Mouse (Mus musculus) heart, embryonic 11.5 days (tissue): Measurements from ENCODE around the gene Clic4. TPM values are rescaled to one million over a fixed set of nuclear protein-coding genes. Genes with fewer than 3 reads are reported as not detected.
A peak's percentile ranks its signal among the peaks of the same experiment; 100 is the strongest.

Experiments used
- ATAC-seq: fragments of 200-750 bp; cut with Nextera tagmentation; replicated peaks from 2 replicates; pipeline ENCODE4 v1.8.0; 2017; ENCODE audit warnings: moderate library complexity; ENCODE audit not compliant: insufficient number of reproducible peaks, low FRiP score, low TSS enrichment
- H3K27ac ChIP-seq: fragments of 300-500 bp; sonication (generic); 2 replicates; pipeline ENCODE4 v1.5.1; 2014; ENCODE audit warnings: mild to moderate bottlenecking, low read depth, low read length
- H3K27me3 ChIP-seq: fragments of 300-500 bp; sonication (generic); 2 replicates; pipeline ENCODE4 v1.6.1; 2014; ENCODE audit warnings: mild to moderate bottlenecking, low read length, mixed read lengths; ENCODE audit not compliant: control insufficient read depth, insufficient read depth
- H3K36me3 ChIP-seq: fragments of 300-500 bp; sonication (generic); 2 replicates; pipeline ENCODE4 v1.6.1; 2014; ENCODE audit warnings: mild to moderate bottlenecking, low read length, moderate library complexity, mixed read lengths; ENCODE audit not compliant: control insufficient read depth, insufficient read depth
- H3K4me1 ChIP-seq: fragments of 300-500 bp; sonication (generic); 2 replicates; pipeline ENCODE4 v1.6.1; 2014; ENCODE audit warnings: low read length; ENCODE audit not compliant: control insufficient read depth, insufficient read depth
- H3K4me2 ChIP-seq: fragments of 300-500 bp; sonication (generic); 2 replicates; pipeline ENCODE4 v1.6.1; 2014; ENCODE audit warnings: mild to moderate bottlenecking, moderate library complexity
- H3K4me3 ChIP-seq: fragments of 300-500 bp; sonication (generic); 2 replicates; pipeline ENCODE4 v1.5.1; 2014; ENCODE audit warnings: low read depth, low read length
- H3K9ac ChIP-seq: fragments of 300-500 bp; sonication (generic); 2 replicates; pipeline ENCODE4 v1.6.1; 2014; ENCODE audit warnings: mild to moderate bottlenecking, low read depth, low read length, moderate library complexity
- H3K9me3 ChIP-seq: fragments of 300-500 bp; sonication (generic); replicated peaks from 2 replicates; pipeline ENCODE4 v1.6.1; 2016; ENCODE audit warnings: low read length; ENCODE audit not compliant: control insufficient read depth
- WGBS: fragments of 180-500 bp; shearing (Covaris S2); extraction: QIAGEN DNeasy Blood & Tissue Kit; methylation state at CpG from one replicate; pipeline ENCODE4 v1.1.7; 2014; ENCODE audit not compliant: insufficient replicate concordance; 5-methylcytosine and 5-hydroxymethylcytosine counted together
- polyA plus RNA-seq: library from polyadenylated mRNA; unstranded; fragments of >200 nt; fragmentation: Nextera tagmentation; extraction: Ambion mirVana; gene quantifications from 2 replicates; pipeline ENCODE4 v1.2.1, GENCODE M21; 2014

Gene Clic4
- polyA plus RNA-seq, 1 experiment from 2014 or later: 156 TPM

GRCm38 (mm10) chr4:135310371-135310770 lies 37.8 kb upstream of the Clic4 start:
- Histone ChIP-seq H3K9me3 (peaks cover 3% of the 10 kb centered on the region; the same call in 1 of the 2 replicates), H3K27me3 (no peaks in the 10 kb centered on the region), H3K36me3 (peaks cover 7% of the 10 kb centered on the region), H3K4me2 (no peak overlapping the region), H3K27ac (no peak overlapping the region), H3K4me3 (no peak overlapping the region), H3K4me1 (peaks cover 50% of the 10 kb centered on the region), H3K9ac (no peak overlapping the region)
- 82% methylated on average over 8 of the region's 8 CpGs for WGBS
- ATAC-seq: no peak

- ATAC-seq: no peak
- Histone ChIP-seq H3K27ac (peak overlapping the region; percentile 75), H3K9me3 (no peaks in the 10 kb centered on the region), H3K4me2 (no peak overlapping the region), H3K27me3 (no peaks in the 10 kb centered on the region), H3K9ac (no peak overlapping the region), H3K4me1 (peaks cover 48% of the 10 kb centered on the region), H3K4me3 (no peak overlapping the region), H3K36me3 (0 out of 2 replicates have a peak, but pooled peaks cover under 1% of the 10 kb centered on the region)
- WGBS: 43% methylated on average over 5 of the region's 5 CpGs
Observed at GRCm38 (mm10) chr4:135309726-135310125, 37.1 kb upstream of the Clic4 start.

- Histone ChIP-seq H3K36me3 (no peaks in the 10 kb centered on the region), H3K27ac (peak overlapping the region; percentile 75), H3K4me3 (no peak overlapping the region), H3K4me1 (peaks cover 46% of the 10 kb centered on the region), H3K4me2 (no peak overlapping the region), H3K9ac (peak overlapping the region; percentile 35; the same call in 1 of the 2 replicates), H3K27me3 (no peaks in the 10 kb centered on the region), H3K9me3 (no peaks in the 10 kb centered on the region)
- no peak for ATAC-seq
- 25% methylated on average over 9 of the region's 9 CpGs for WGBS
Observed at GRCm38 (mm10) chr4:135309112-135309659, 36.6 kb upstream of the Clic4 start.

- H3K4me3 ChIP-seq: no peak overlapping the region
- H3K9ac ChIP-seq: 0 out of 2 replicates have a peak overlapping the region, but pooled peaks have one; percentile 39
- H3K27me3 ChIP-seq: no peaks in the 10 kb centered on the region
- H3K36me3 ChIP-seq: no peaks in the 10 kb centered on the region
- WGBS: 56% methylated on average over 17 of the region's 17 CpGs
- ATAC-seq: no peak
- H3K9me3 ChIP-seq: no peaks in the 10 kb centered on the region
- peaks cover 28% of the 10 kb centered on the region for H3K4me1 ChIP-seq
- H3K4me2 ChIP-seq: no peak overlapping the region
- H3K27ac ChIP-seq: peak overlapping the region; percentile 32
Observed at GRCm38 (mm10) chr4:135306971-135307632, 34.5 kb upstream of the Clic4 start.

- Histone ChIP-seq H3K27me3 (no peaks in the 10 kb centered on the region), H3K4me2 (no peak overlapping the region), H3K9ac (no peak overlapping the region), H3K27ac (no peak overlapping the region), H3K4me3 (no peak overlapping the region), H3K9me3 (no peaks in the 10 kb centered on the region), H3K36me3 (no peaks in the 10 kb centered on the region), H3K4me1 (peaks cover 27% of the 10 kb centered on the region)
- ATAC-seq: no peak
- 58% methylated on average over 4 of the region's 4 CpGs for WGBS
Observed at GRCm38 (mm10) chr4:135306533-135306932, 33.9 kb upstream of the Clic4 start.

GRCm38 (mm10) chr4:135302261-135302660 lies 29.6 kb upstream of the Clic4 start:
- peaks cover 21% of the 10 kb centered on the region for H3K4me1 ChIP-seq

GRCm38 (mm10) chr4:135301166-135301565 lies 28.6 kb upstream of the Clic4 start:
- H3K4me1 ChIP-seq: peaks cover 13% of the 10 kb centered on the region
- 37% methylated on average over 3 of the region's 3 CpGs for WGBS
- H3K27me3 ChIP-seq: no peaks in the 10 kb centered on the region
- H3K4me3 ChIP-seq: no peak overlapping the region
- no peaks in the 10 kb centered on the region for H3K36me3 ChIP-seq
- no peak overlapping the region for H3K4me2 ChIP-seq
- ATAC-seq: no peak
- H3K9ac ChIP-seq: no peak overlapping the region
- no peak overlapping the region for H3K27ac ChIP-seq
- no peaks in the 10 kb centered on the region for H3K9me3 ChIP-seq

More at GRCm38 (mm10) chr4:135302261-135302660, 29.6 kb upstream of the Clic4 start:
- Histone ChIP-seq H3K36me3 (no peaks in the 10 kb centered on the region), H3K4me2 (no peak overlapping the region), H3K9ac (no peak overlapping the region), H3K27me3 (no peaks in the 10 kb centered on the region), H3K27ac (no peak overlapping the region), H3K4me3 (no peak overlapping the region), H3K9me3 (no peaks in the 10 kb centered on the region)
- no peak for ATAC-seq
- WGBS: 86% methylated on average over 10 of the region's 10 CpGs

GRCm38 (mm10) chr4:135300248-135301041 lies 27.8 kb upstream of the Clic4 start:
- Histone ChIP-seq H3K27me3 (no peaks in the 10 kb centered on the region), H3K36me3 (no peaks in the 10 kb centered on the region), H3K9ac (no peak overlapping the region), H3K4me1 (peaks cover 13% of the 10 kb centered on the region), H3K4me2 (no peak overlapping the region), H3K27ac (no peak overlapping the region), H3K4me3 (no peak overlapping the region), H3K9me3 (no peaks in the 10 kb centered on the region)
- 88% methylated on average over 26 of the region's 26 CpGs for WGBS
- no peak for ATAC-seq
